Mouse (Mus musculus) right cerebral cortex, postnatal 25 days (tissue): ENCODE measurements around the gene Tspan5.

Experiments used
- DNase-seq: peaks from one replicate; pipeline ENCODE4 v3.0.0; 2022

The Tspan5 gene

GRCm38 (mm10) chr3:138881725-138882347 is 139.8 kb downstream of the Tspan5 start:
- no peak for DNase-seq

- DNase-seq = no peak
Observed at GRCm38 (mm10) chr3:138886121-138886520, 144.1 kb downstream of the Tspan5 start.

- DNase-seq = no peak
Observed at GRCm38 (mm10) chr3:138889214-138889613, 147.2 kb downstream of the Tspan5 start.

- DNase-seq = no peak
Observed at GRCm38 (mm10) chr3:138889769-138890295, 147.8 kb downstream of the Tspan5 start.

GRCm38 (mm10) chr3:138893520-138893919 is 151.5 kb downstream of the Tspan5 start:
- DNase-seq = no peak

- DNase-seq = no peak
Observed at GRCm38 (mm10) chr3:138897500-138897899, 155.5 kb downstream of the Tspan5 start.

GRCm38 (mm10) chr3:138898055-138898454 is 156.1 kb downstream of the Tspan5 start:
- no peak for DNase-seq

GRCm38 (mm10) chr3:138900571-138901141 is 158.7 kb downstream of the Tspan5 start:
- DNase-seq = no peak

GRCm38 (mm10) chr3:138905678-138906077 is 163.7 kb downstream of the Tspan5 start:
- peak; percentile 26 for DNase-seq

GRCm38 (mm10) chr3:138906112-138906880 is 164.3 kb downstream of the Tspan5 start:
- DNase-seq = peak; percentile 59

- no peak for DNase-seq
Observed at GRCm38 (mm10) chr3:138909313-138909712, 167.3 kb downstream of the Tspan5 start.

- no peak for DNase-seq
Observed at GRCm38 (mm10) chr3:138912504-138912903, 170.5 kb downstream of the Tspan5 start.

GRCm38 (mm10) chr3:138914626-138915288 is 172.8 kb downstream of the Tspan5 start:
- DNase-seq = no peak

- no peak for DNase-seq
Observed at GRCm38 (mm10) chr3:138916591-138916990, 174.6 kb downstream of the Tspan5 start.

- DNase-seq = no peak
Observed at GRCm38 (mm10) chr3:138917016-138917415, 175.0 kb downstream of the Tspan5 start.

- DNase-seq = no peak
Observed at GRCm38 (mm10) chr3:138918241-138918640, 176.2 kb downstream of the Tspan5 start.

- DNase-seq = no peak
Observed at GRCm38 (mm10) chr3:138926161-138926560, 184.2 kb downstream of the Tspan5 start.

- no peak for DNase-seq
Observed at GRCm38 (mm10) chr3:138927437-138927836, 185.4 kb downstream of the Tspan5 start.

- no peak for DNase-seq
Observed at GRCm38 (mm10) chr3:138936780-138937179, 194.8 kb downstream of the Tspan5 start.

GRCm38 (mm10) chr3:138937241-138937640 is 195.2 kb downstream of the Tspan5 start:
- DNase-seq = no peak

- no peak for DNase-seq
Observed at GRCm38 (mm10) chr3:138941604-138942003, 199.6 kb downstream of the Tspan5 start.

- DNase-seq = no peak
Observed at GRCm38 (mm10) chr3:138945516-138945915, 203.5 kb downstream of the Tspan5 start.

GRCm38 (mm10) chr3:138949081-138949480 is 207.1 kb downstream of the Tspan5 start:
- peak; percentile 57 for DNase-seq
